Mouse (Mus musculus) forebrain, embryonic 16.5 days (tissue): ENCODE data around the gene Snrnp48. TPM values are rescaled to one million over a fixed set of nuclear protein-coding genes. Genes with fewer than 3 reads are reported as not detected.

ENCODE experiments used
- ATAC-seq: fragments of 200-750 bp; cut with Nextera tagmentation; 2 replicates; pipeline ENCODE4 v1.8.0; 2017; ENCODE audit warnings: mild to moderate bottlenecking, moderate library complexity
- H3K27ac ChIP-seq: fragments of 300-500 bp; sonication (generic); 2 replicates; pipeline ENCODE4 v1.5.1; 2014; ENCODE audit warnings: low read length, control low read depth
- H3K27me3 ChIP-seq: fragments of 300-500 bp; sonication (generic); replicated peaks from 2 replicates; pipeline ENCODE4 v1.6.1; 2014; ENCODE audit warnings: low read length; ENCODE audit not compliant: control insufficient read depth, insufficient read depth
- H3K36me3 ChIP-seq: fragments of 300-500 bp; sonication (generic); 2 replicates; pipeline ENCODE4 v1.6.1; 2014; ENCODE audit not compliant: control insufficient read depth, insufficient read depth
- H3K4me1 ChIP-seq: fragments of 300-500 bp; sonication (generic); replicated peaks from 2 replicates; pipeline ENCODE4 v1.6.1; 2014; ENCODE audit warnings: low read length; ENCODE audit not compliant: control insufficient read depth, insufficient read depth
- H3K4me2 ChIP-seq: fragments of 300-500 bp; sonication (generic); 2 replicates; pipeline ENCODE4 v1.6.1; 2014; ENCODE audit warnings: mild to moderate bottlenecking, low read length, control low read depth
- H3K4me3 ChIP-seq: fragments of 300-500 bp; sonication (generic); replicated peaks from 2 replicates; pipeline ENCODE4 v1.5.1; 2014; ENCODE audit warnings: mild to moderate bottlenecking, low read length, control low read depth
- H3K9ac ChIP-seq: fragments of 300-500 bp; sonication (generic); replicated peaks from 2 replicates; pipeline ENCODE4 v1.6.1; 2014; ENCODE audit warnings: low read depth, low read length, control low read depth
- H3K9me3 ChIP-seq: fragments of 300-500 bp; sonication (generic); 2 replicates; pipeline ENCODE4 v1.6.1; 2016; ENCODE audit warnings: low read length; ENCODE audit not compliant: control insufficient read depth
- WGBS: fragments of 180-500 bp; shearing (Covaris S2); extraction: QIAGEN DNeasy Blood & Tissue Kit; methylation state at CpG from one replicate; pipeline ENCODE4 v1.1.7; 2014; 5-methylcytosine and 5-hydroxymethylcytosine counted together
- polyA plus RNA-seq: library from polyadenylated mRNA; unstranded; fragments of >200 nt; fragmentation: Nextera tagmentation; extraction: Ambion mirVana; gene quantifications from 2 replicates; pipeline ENCODE4 v1.2.1, GENCODE M21; 2015

Gene Snrnp48
- polyA plus RNA-seq, 1 experiment from 2014 or later = 28.7 TPM

GRCm38 (mm10) chr13:38201413-38201812 lies 3.3 kb upstream of the Snrnp48 start:
- WGBS = 85% methylated on average over 6 of the region's 6 CpGs
- no peak overlapping the region for H3K27ac ChIP-seq
- ATAC-seq = no peak
- no peak overlapping the region for H3K9ac ChIP-seq
- no peaks in the 10 kb centered on the region for H3K36me3 ChIP-seq
- H3K4me1 ChIP-seq = peaks cover 8% of the 10 kb centered on the region
- H3K27me3 ChIP-seq = no peaks in the 10 kb centered on the region
- no peak overlapping the region for H3K4me3 ChIP-seq
- no peak overlapping the region for H3K4me2 ChIP-seq
- H3K9me3 ChIP-seq = no peaks in the 10 kb centered on the region; the same call in 1 of the 2 replicates

GRCm38 (mm10) chr13:38204171-38204570 lies 567 bp upstream of the Snrnp48 start:
- Histone ChIP-seq H3K9ac (no peak overlapping the region), H3K9me3 (no peaks in the 10 kb centered on the region), H3K36me3 (no peaks in the 10 kb centered on the region), H3K27ac (no peak overlapping the region), H3K4me1 (peaks cover 9% of the 10 kb centered on the region), H3K27me3 (no peaks in the 10 kb centered on the region), H3K4me3 (peak overlapping the region; percentile 98), H3K4me2 (peak overlapping the region; percentile 69)
- WGBS = 68% methylated on average over 4 of the region's 4 CpGs
- no peak for ATAC-seq

- peaks cover 4% of the 10 kb centered on the region for H3K4me1 ChIP-seq
- 93% methylated on average over 5 of the region's 5 CpGs for WGBS
- no peak overlapping the region for H3K27ac ChIP-seq
- H3K4me2 ChIP-seq = no peak overlapping the region
- ATAC-seq = no peak
- peaks cover 18% of the 10 kb centered on the region for H3K36me3 ChIP-seq
- no peak overlapping the region for H3K4me3 ChIP-seq
- H3K9ac ChIP-seq = no peak overlapping the region
- H3K27me3 ChIP-seq = no peaks in the 10 kb centered on the region
- no peaks in the 10 kb centered on the region for H3K9me3 ChIP-seq
Measured at GRCm38 (mm10) chr13:38211122-38211521, 6.4 kb downstream of the Snrnp48 start.

GRCm38 (mm10) chr13:38218686-38219085 lies 13.9 kb downstream of the Snrnp48 start:
- no peak overlapping the region for H3K4me3 ChIP-seq
- no peaks in the 10 kb centered on the region for H3K4me1 ChIP-seq
- H3K4me2 ChIP-seq = no peak overlapping the region
- no peak for ATAC-seq
- no peak overlapping the region for H3K9ac ChIP-seq
- peaks cover 34% of the 10 kb centered on the region for H3K36me3 ChIP-seq
- 89% methylated on average over 3 of the region's 3 CpGs for WGBS
- H3K9me3 ChIP-seq = no peaks in the 10 kb centered on the region
- no peak overlapping the region for H3K27ac ChIP-seq
- no peaks in the 10 kb centered on the region for H3K27me3 ChIP-seq

GRCm38 (mm10) chr13:38220331-38220730 lies 15.6 kb downstream of the Snrnp48 start:
- Histone ChIP-seq H3K27me3 (no peaks in the 10 kb centered on the region), H3K4me2 (no peak overlapping the region), H3K27ac (no peak overlapping the region), H3K36me3 (peaks cover 46% of the 10 kb centered on the region), H3K4me3 (no peak overlapping the region), H3K9me3 (no peaks in the 10 kb centered on the region), H3K9ac (no peak overlapping the region), H3K4me1 (no peaks in the 10 kb centered on the region)
- WGBS = 95% methylated on average over 6 of the region's 6 CpGs
- ATAC-seq = no peak

- Histone ChIP-seq H3K4me1 (0 out of 2 replicates have a peak, but pooled peaks cover 3% of the 10 kb centered on the region), H3K36me3 (peaks cover 16% of the 10 kb centered on the region), H3K27me3 (no peaks in the 10 kb centered on the region), H3K4me2 (no peak overlapping the region), H3K9ac (no peak overlapping the region), H3K9me3 (no peaks in the 10 kb centered on the region), H3K27ac (peak overlapping the region; percentile 20), H3K4me3 (no peak overlapping the region)
- ATAC-seq = peak; percentile 67
- WGBS = 55% methylated on average over 9 of the region's 9 CpGs
Measured at GRCm38 (mm10) chr13:38230177-38230821, 25.6 kb downstream of the Snrnp48 start.

- H3K9ac ChIP-seq = no peak overlapping the region
- no peaks in the 10 kb centered on the region for H3K27me3 ChIP-seq
- H3K36me3 ChIP-seq = peaks cover 12% of the 10 kb centered on the region
- 0 out of 2 replicates have a peak, but pooled peaks cover 3% of the 10 kb centered on the region for H3K4me1 ChIP-seq
- ATAC-seq = no peak
- H3K4me2 ChIP-seq = no peak overlapping the region
- no peaks in the 10 kb centered on the region for H3K9me3 ChIP-seq
- 88% methylated on average over 4 of the region's 4 CpGs for WGBS
- H3K4me3 ChIP-seq = no peak overlapping the region
- H3K27ac ChIP-seq = no peak overlapping the region
Measured at GRCm38 (mm10) chr13:38232411-38232810, 27.7 kb downstream of the Snrnp48 start.

- ATAC-seq = no peak
- Histone ChIP-seq H3K4me3 (no peak overlapping the region), H3K27me3 (no peaks in the 10 kb centered on the region), H3K27ac (no peak overlapping the region), H3K4me2 (no peak overlapping the region), H3K9ac (no peak overlapping the region), H3K4me1 (0 out of 2 replicates have a peak, but pooled peaks cover 3% of the 10 kb centered on the region), H3K9me3 (no peaks in the 10 kb centered on the region), H3K36me3 (peaks cover 11% of the 10 kb centered on the region)
- WGBS = 74% methylated on average over 3 of the region's 3 CpGs
Measured at GRCm38 (mm10) chr13:38232856-38233625, 28.3 kb downstream of the Snrnp48 start.

GRCm38 (mm10) chr13:38234651-38235050 lies 29.9 kb downstream of the Snrnp48 start:
- H3K4me1 ChIP-seq = 0 out of 2 replicates have a peak, but pooled peaks cover 3% of the 10 kb centered on the region
- no peak overlapping the region for H3K4me2 ChIP-seq
- H3K27me3 ChIP-seq = no peaks in the 10 kb centered on the region
- no peak for ATAC-seq
- no peak overlapping the region for H3K9ac ChIP-seq
- 77% methylated on average over 5 of the region's 5 CpGs for WGBS
- H3K27ac ChIP-seq = no peak overlapping the region
- H3K4me3 ChIP-seq = no peak overlapping the region
- no peaks in the 10 kb centered on the region for H3K9me3 ChIP-seq
- H3K36me3 ChIP-seq = no peaks in the 10 kb centered on the region
